Mouse (Mus musculus): ENCODE data around the gene Vmn1r155. TPM values are rescaled to one million over a fixed set of nuclear protein-coding genes. Genes with fewer than 3 reads are reported as not detected.
"Not testable (repeated sequence)": the region's sequence is repeated elsewhere in the genome, so short reads cannot be mapped to it uniquely, and the experiment has no call there.

Gene Vmn1r155
- total RNA-seq (2021): not detected
- long read RNA-seq, experiment 1: 0 reads
- long read RNA-seq, experiment 2: 0 reads

GRCm38 (mm10) chr7:22657718-22658117, at the start of gene Vmn1r155:
TSS of gene Vmn1r155 (plus strand) at chr7:22658018.
- intact Hi-C loops (cut with DNase I); DNase-seq: not testable (repeated sequence)

- DNase-seq; intact Hi-C loops (cut with DNase I): not testable (repeated sequence)
These were observed 34.4 kb downstream of the Vmn1r155 start, which contains the start of gene Gm8693 for GRCm38 (mm10) chr7:22692217-22692616. TSS of gene Gm8693 (minus strand) at chr7:22692317.

Other genes starting within 250 kb of the Vmn1r155 start
- gene Vmn1r148, start 244.4 kb upstream of the Vmn1r155 start, total RNA-seq (2021): not detected
- not detected for gene Vmn1r149, start 219.8 kb upstream of the Vmn1r155 start, total RNA-seq (2021)
- not detected for gene Gm10665, start 193.9 kb upstream of the Vmn1r155 start, total RNA-seq (2021)
- not detected for gene Vmn1r151, start 158.3 kb upstream of the Vmn1r155 start, total RNA-seq (2021)
- gene Vmn1r152, start 135.1 kb upstream of the Vmn1r155 start, total RNA-seq (2021): not detected
- gene Gm8677, start 123.1 kb upstream of the Vmn1r155 start, total RNA-seq (2021): not detected
- not detected for gene Gm4201, start 92.7 kb upstream of the Vmn1r155 start, total RNA-seq (2021)
- not detected for gene Gm4565, start 69.9 kb upstream of the Vmn1r155 start, total RNA-seq (2021)
- not detected for gene Gm8693, start 34.3 kb downstream of the Vmn1r155 start, total RNA-seq (2021)
- not detected for gene Gm4567, start 61.7 kb downstream of the Vmn1r155 start, total RNA-seq (2021)
- not detected for gene Vmn1r157, start 103.7 kb downstream of the Vmn1r155 start, total RNA-seq (2021)
- not detected for gene Vmn1r158, start 132.8 kb downstream of the Vmn1r155 start, total RNA-seq (2021)
- gene Vmn1r159, start 185.6 kb downstream of the Vmn1r155 start, total RNA-seq (2021): not detected
- not detected for gene Vmn1r160, start 213.2 kb downstream of the Vmn1r155 start, total RNA-seq (2021)